Mouse (Mus musculus) frontal cortex, adult 2 months (tissue): ENCODE data around the gene Olfr860. TPM values are rescaled to one million over a fixed set of nuclear protein-coding genes. Genes with fewer than 3 reads are reported as not detected.
"Not testable (repeated sequence)": the region's sequence is repeated elsewhere in the genome, so short reads cannot be mapped to it uniquely, and the experiment has no call there.

Experiments
- DNase-seq, 2 experiments: peaks; one replicate each; pipeline ENCODE4 v3.0.0; 2022; ENCODE audit warnings: low spot score in 1 of 2; ENCODE audit errors: extremely low spot score in 1 of 2
- polyA plus RNA-seq: library from polyadenylated mRNA; depleted of rRNA; stranded (reverse); fragments of >200 nt; gene quantifications from 2 replicates; pipeline ENCODE4 v1.2.3, GENCODE M21; 2012; rRNA removed

Gene Olfr860
- not detected in 2 replicates for polyA plus RNA-seq

DNA sequence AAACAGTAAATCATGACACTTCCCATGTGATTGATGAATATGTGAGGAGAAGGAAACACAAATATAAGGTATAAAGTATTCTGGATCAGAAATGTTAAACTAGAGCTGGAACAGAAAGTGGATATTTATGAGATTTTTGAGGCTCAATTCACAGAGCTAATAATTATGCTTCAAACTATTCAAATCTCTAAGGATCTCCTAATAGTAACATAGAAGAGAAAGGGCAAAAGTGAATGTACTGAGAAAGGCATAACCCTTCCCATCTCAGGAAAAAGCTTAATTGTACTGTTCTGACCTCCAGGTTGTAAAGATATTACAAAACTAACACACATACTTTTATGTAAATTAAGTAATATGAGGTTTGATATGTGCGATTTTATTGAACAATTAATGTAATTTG is at the start of gene Olfr860:
Gene Olfr860, minus strand, starts transcription at position 101 of the 400 bp plus-strand sequence.
- DNase-seq = no peak

DNA sequence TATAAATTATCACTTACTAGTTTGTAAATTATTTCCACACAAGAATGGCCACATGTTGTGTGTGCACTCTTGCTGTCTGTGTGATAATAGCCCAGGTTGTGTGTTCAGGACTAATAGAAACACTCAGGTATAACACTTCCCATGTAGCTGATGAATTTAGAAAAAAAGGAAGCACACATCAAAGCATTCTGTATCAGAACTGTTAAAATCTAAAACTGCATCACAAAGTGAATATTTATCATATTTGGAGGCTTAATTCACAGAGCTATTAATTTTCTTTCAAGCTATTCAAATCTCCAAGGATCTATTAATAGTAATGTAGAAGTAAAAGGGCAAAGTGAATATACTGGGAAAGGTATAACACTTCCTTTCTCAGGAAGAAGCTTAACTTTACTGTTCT is 38.4 kb upstream of the Olfr860 start, which contains the start of gene Olfr862:
Gene Olfr862, minus strand, starts transcription at position 101 of the 400 bp plus-strand sequence.
- no peak for DNase-seq

DNA sequence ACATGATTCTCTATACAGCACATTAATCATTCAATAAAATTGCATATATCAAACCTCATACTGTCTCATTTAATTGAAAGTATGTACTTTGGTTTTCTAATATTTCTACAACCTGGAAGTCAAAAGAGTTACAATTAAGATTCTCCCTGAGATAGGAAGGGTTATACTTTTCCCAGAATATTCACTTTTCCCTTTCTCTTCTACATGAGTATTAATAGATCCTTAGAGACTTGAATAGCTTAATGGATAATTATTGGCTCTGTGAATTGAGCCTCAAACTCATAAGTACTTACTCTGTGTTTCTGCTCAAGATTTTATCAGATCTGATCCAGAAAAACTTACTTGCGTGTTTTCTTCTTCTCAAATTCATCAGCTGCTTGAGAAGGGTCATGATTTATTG is 44.9 kb downstream of the Olfr860 start, which contains the start of gene Olfr859:
Gene Olfr859, plus strand, starts transcription at position 301 of the 400 bp plus-strand sequence.
- not testable (repeated sequence) for DNase-seq

DNA sequence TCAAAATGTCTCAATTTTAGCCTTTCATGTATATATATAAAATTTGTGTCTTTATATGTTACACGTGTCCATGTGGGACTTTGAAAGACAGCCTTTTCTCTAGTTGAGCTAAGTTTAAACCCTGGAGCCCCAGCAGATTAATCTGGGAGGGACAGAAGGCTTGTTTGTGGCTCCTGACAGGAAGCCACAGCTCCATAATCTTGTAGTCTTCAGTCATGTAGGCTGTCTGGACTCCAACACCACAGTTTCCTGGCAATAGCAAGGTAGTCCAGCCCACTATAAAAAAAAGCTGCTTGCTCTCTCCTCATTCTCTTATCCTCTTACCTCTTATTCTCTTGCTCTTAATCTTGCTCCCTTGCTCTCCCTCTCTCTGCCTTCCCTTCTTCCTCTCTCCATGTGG is 46.5 kb downstream of the Olfr860 start:
- DNase-seq = no peak

Other genes with a start within 250 kb of the Olfr860 start
- 21.5 and 25.5 TPM in 2 replicates for gene Zfp317, start 227.6 kb downstream of the Olfr860 start, polyA plus RNA-seq
- gene Olfr857, start 140.3 kb downstream of the Olfr860 start, polyA plus RNA-seq = 0.14 TPM in 1 of 2 replicates, not detected in the other
- not detected in 2 replicates for gene Olfr58, start 69.5 kb downstream of the Olfr860 start, polyA plus RNA-seq
- 0.04 and 0.06 TPM in 2 replicates for gene Olfr859, start 44.8 kb downstream of the Olfr860 start, polyA plus RNA-seq
- not detected in 2 replicates for gene Olfr862, start 38.3 kb upstream of the Olfr860 start, polyA plus RNA-seq
- not detected in 2 replicates for gene Olfr77, start 67.1 kb upstream of the Olfr860 start, polyA plus RNA-seq
- gene Olfr866, start 178.3 kb upstream of the Olfr860 start, polyA plus RNA-seq = not detected in 2 replicates
- gene Olfr867, start 207.8 kb upstream of the Olfr860 start, polyA plus RNA-seq = not detected in 2 replicates
- gene Olfr868, start 248.9 kb upstream of the Olfr860 start, polyA plus RNA-seq = not detected in 2 replicates